Mouse (Mus musculus): Measurements from ENCODE around the gene Orm1.

GRCm38 (mm10) chr4:63343608-63344007 lies 752 bp upstream of the Orm1 start:
- no peak for TF ChIP-seq ZC3H11A (IDR thresholded peaks at IDR 0.05; ENCODE audit: low read depth, low read length)
- no peak for TF ChIP-seq MXI1 (IDR thresholded peaks at IDR 0.05; ENCODE audit: low read depth, low read length)
- no peak for TF ChIP-seq ETS1 (IDR thresholded peaks at IDR 0.05; ENCODE audit: low read depth, low read length)
- TF ChIP-seq MAX (IDR thresholded peaks at IDR 0.05; ENCODE audit: low read length) = no peak
- TF ChIP-seq CTCF (IDR thresholded peaks at IDR 0.05 in 2 of 3, conservative IDR thresholded peaks at IDR 0.05 in 1 of 3; ENCODE audit: control insufficient read depth in 1 of 3, insufficient read depth in 1 of 3, low read depth in 2 of 3, low read length in 3 of 3, poor library complexity in 1 of 3, severe bottlenecking in 1 of 3) = no peak
- no peak for TF ChIP-seq TAL1 (IDR thresholded peaks at IDR 0.05; ENCODE audit: low read length)
- TF ChIP-seq ZKSCAN1 (IDR thresholded peaks at IDR 0.05; ENCODE audit: low read depth, low read length) = no peak
